Mouse (Mus musculus): Measurements from ENCODE around the gene Camta1. TPM values are rescaled to one million over a fixed set of nuclear protein-coding genes. Genes with fewer than 3 reads are reported as not detected.

Camta1 gene
- total RNA-seq, 4 experiments from 2014 or later: 236 to 299 (median 267) TPM

GRCm38 (mm10) chr4:151285905-151286445 lies 575.7 kb downstream of the Camta1 start:
- DNase-seq (ENCODE audit: low spot score in 2 of 2): no peak

DNA sequence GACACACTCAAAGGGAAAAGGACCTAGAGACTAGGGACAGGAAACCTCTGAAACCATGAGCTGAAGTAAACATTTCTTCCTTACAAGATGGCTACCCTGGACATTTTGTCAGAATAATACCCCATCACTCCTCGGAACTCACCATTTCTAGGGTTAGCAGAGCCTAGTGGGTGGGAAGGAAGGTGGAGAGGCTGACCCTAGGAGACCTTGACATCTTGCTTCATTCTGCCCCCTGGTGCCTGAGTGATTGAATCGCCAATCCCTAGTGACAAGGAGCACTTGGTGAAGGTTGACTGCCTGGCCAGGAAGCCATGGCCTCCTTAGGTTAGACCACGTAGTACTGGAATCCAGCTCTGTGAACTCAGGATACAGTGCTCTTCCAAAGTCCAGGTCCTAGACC lies 576.2 kb downstream of the Camta1 start:
- no peak for DNase-seq (ENCODE audit: low spot score in 2 of 2)

GRCm38 (mm10) chr4:151283092-151283741 lies 578.5 kb downstream of the Camta1 start:
- peak; percentile 42 to 81 for DNase-seq (ENCODE audit: low spot score in 2 of 2)

GRCm38 (mm10) chr4:151282103-151282502 lies 579.6 kb downstream of the Camta1 start:
- no peak for DNase-seq (ENCODE audit: low spot score in 2 of 2)

GRCm38 (mm10) chr4:151275292-151275691 lies 586.4 kb downstream of the Camta1 start:
- DNase-seq (ENCODE audit: low spot score in 2 of 2): peak; percentile 86 to 88

DNA sequence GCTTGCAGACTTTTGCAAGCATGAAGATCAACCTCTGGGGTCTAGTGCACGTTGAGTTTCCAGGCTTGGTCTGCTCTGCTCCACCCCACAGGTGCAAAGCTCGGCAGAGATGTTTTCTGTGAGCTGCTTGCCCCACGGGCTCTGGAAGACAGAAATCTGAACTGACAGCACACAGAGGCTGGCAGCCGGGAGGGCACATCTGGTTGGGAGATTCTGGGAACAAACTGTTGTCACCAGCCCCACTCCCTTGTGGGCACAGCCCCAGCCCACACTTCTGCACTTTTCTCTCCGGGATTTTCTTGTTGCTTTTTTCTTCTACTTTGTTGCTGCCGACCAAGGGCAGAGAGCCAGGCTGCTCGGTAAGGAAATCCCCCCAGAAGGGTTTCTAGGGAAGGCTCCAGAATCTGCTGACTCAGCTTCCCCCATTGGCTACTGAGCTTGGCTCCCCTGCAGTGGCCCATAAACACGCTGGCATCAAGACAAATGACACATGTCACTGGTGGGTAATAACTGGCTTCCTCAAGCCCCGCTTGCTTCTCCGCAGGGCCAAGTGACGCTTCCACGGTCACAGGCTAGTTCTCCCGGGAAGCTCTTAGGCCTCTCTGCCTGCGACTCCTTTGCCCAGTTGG lies 597.8 kb downstream of the Camta1 start:
- no peak for DNase-seq (ENCODE audit: low spot score in 2 of 2)

- DNase-seq (ENCODE audit: low spot score in 2 of 2): no peak
Observed at GRCm38 (mm10) chr4:151263052-151263451, 598.6 kb downstream of the Camta1 start.

DNA sequence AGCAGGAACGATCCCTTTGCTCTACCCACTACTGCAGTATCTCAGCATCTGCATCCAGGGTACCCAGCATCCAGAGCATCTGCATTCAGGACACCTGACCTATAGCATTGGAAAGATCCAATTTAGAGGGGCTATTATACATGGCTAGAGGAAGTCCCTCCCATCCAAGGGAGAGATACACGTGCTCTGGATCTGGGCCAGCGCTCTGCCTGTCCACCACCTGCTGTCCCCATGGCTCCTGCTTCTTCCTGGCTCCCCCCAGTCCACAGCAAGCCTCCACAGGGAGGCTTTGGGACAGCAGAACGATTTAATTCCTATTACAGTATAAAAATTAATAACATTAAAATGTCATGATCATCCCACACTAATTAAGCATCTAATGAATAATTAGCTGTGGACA lies 605.1 kb downstream of the Camta1 start:
- DNase-seq (ENCODE audit: low spot score in 2 of 2): no peak

GRCm38 (mm10) chr4:151250824-151251223 lies 610.9 kb downstream of the Camta1 start:
- DNase-seq (ENCODE audit: low spot score in 2 of 2): no peak

DNA sequence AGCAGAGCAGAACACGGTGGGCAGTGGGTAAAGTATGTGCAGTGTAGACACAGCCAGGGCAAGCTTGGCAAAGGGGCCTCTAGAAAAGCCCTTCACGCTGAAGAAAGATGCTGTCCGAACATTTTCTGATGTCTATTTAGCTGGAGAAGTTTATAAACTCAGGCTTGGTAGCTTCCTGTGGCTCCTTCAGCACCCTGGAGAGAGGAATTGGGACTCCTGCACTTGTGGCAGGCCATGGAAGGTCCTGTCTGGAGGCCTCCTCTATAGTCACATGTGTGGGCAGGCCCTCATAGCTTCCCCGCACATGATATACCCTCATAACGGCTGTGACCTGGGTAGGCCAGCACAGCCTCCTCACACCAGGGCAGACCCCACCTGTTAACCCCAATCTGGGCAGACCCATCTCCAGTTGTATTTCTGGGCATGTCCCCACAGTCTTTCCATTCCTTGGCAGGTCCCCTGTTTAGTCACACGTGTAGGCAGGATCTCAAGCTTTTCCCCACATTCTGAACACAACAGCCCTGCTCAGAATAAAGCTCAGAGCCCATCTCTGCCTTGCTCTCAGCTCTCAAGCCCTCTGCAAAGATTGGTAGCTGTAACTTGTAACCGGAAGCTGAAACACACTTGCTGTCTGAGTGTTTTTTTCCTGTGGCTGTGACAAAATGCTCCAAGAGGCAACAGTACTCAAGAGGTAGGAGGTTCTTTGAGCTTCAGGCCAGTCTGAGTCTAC lies 616.4 kb downstream of the Camta1 start:
- no peak for DNase-seq (ENCODE audit: low spot score in 2 of 2)

GRCm38 (mm10) chr4:151243445-151243844 lies 618.2 kb downstream of the Camta1 start:
- no peak for DNase-seq (ENCODE audit: low spot score in 2 of 2)

DNA sequence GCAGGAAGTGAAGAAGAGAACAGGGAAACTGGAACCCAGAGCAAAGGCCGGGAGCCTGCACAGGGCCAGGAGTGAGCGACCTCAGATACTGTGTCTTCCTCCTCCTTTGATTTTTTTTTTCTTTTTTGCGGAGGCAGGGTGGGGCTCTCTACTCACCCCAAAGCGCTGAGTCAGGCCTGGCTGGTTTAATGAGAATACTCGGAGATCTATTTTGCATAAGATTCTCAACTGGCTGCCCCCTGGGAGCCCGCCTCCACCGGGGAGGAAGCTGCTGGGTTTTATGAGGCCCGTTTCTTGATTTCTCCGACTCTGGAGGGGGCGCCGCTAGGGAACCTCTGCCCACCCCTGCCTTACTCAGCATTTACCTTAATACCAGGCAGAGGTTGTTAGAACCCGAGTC lies 618.9 kb downstream of the Camta1 start:
- DNase-seq (ENCODE audit: low spot score in 2 of 2): no peak

GRCm38 (mm10) chr4:151240465-151240864 lies 621.2 kb downstream of the Camta1 start:
- DNase-seq (ENCODE audit: low spot score in 2 of 2): no peak

GRCm38 (mm10) chr4:151238970-151239684 lies 622.5 kb downstream of the Camta1 start:
- DNase-seq (ENCODE audit: low spot score in 2 of 2): no peak

- no peak for DNase-seq (ENCODE audit: low spot score in 2 of 2)
Observed at GRCm38 (mm10) chr4:151237501-151237900, 624.2 kb downstream of the Camta1 start.

DNA sequence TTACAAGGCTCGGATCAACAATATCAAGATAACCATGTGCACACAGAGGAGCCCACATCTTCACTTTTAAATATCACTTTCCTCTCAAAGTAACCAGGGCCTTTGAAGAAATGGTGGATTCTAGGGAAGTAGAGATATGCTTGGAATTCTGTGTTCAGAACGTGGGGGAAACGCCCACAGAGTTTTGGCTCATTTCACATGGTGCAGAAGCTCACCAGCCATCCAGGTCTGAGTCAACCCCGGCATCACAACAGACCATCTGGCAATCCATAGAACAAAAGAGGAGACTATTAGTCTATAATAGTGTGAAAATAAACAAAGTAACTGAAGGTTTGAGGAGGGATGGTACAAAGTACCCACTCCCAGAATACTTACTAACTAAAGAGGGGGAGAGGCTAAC lies 626.7 kb downstream of the Camta1 start:
- DNase-seq (ENCODE audit: low spot score in 2 of 2): peak; percentile 42 to 61

DNA sequence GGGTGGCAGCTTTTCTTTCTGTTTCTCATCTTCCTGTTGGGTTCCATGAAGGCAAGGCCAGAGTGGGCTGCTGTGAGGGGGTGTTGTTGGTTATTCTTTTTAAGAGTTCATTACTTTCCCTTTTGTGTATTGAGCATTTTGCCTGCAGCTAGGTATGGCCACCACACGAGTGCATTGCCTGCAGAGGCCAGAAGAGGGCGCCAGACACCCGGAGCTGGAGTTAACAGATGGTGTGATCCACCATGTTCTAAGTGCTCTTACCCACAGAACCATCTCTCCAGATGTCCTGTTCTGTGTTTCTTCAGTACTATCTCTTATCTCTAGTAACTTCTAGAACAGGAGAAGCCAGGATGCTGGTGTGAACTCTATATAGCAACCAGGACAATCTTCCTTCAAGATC lies 629.6 kb downstream of the Camta1 start:
- no peak for DNase-seq (ENCODE audit: low spot score in 2 of 2)

- no peak for DNase-seq (ENCODE audit: low spot score in 2 of 2)
Observed at GRCm38 (mm10) chr4:151229073-151229472, 632.6 kb downstream of the Camta1 start.

DNA sequence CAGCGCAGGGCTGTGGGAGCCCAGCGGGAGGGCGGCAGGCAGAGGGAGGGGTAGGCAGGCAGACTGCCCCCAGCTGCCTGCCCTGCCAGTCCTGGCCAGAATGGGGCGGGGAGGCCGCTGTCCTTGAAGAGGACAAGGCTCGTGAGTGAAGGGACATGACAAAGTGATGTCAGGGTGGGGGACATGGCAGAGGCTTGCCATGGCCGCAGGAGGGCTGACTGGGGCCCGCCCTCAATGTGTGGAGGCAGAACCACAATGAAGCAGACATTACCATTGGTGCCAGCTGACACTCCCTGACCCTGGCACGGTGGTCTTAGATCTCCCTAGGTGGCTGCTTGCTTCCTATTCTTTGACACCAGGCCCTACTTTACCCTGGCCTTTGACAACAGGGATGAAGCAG lies 635.2 kb downstream of the Camta1 start:
- no peak for DNase-seq (ENCODE audit: low spot score in 2 of 2)

- peak; percentile 29 to 51 for DNase-seq (ENCODE audit: low spot score in 2 of 2)
Observed at GRCm38 (mm10) chr4:151224017-151224416, 637.7 kb downstream of the Camta1 start.

GRCm38 (mm10) chr4:151223263-151223996 lies 638.2 kb downstream of the Camta1 start:
- no peak for DNase-seq (ENCODE audit: low spot score in 2 of 2)
